Mouse (Mus musculus) spleen, adult 12 weeks (tissue): ENCODE results near the gene Gdf11.

Source experiments
- DNase-seq: peaks from one replicate; pipeline ENCODE4 v3.0.0; 2022; ENCODE audit warnings: low spot score

The Gdf11 gene

GRCm38 (mm10) chr10:128919203-128919631 is 27.7 kb upstream of the Gdf11 start:
- DNase-seq, result no peak

GRCm38 (mm10) chr10:128918246-128918645 is 26.7 kb upstream of the Gdf11 start:
- DNase-seq, result no peak

GRCm38 (mm10) chr10:128917400-128917799 is 25.9 kb upstream of the Gdf11 start:
- DNase-seq, result no peak

- no peak for DNase-seq
These were observed 25.1 kb upstream of the Gdf11 start for GRCm38 (mm10) chr10:128916665-128917064.

GRCm38 (mm10) chr10:128915550-128915949 is 24.0 kb upstream of the Gdf11 start:
- DNase-seq, result no peak

- no peak for DNase-seq
These were observed 22.2 kb upstream of the Gdf11 start for GRCm38 (mm10) chr10:128913696-128914095.

GRCm38 (mm10) chr10:128913219-128913618 is 21.7 kb upstream of the Gdf11 start:
- DNase-seq, result peak; percentile 58

GRCm38 (mm10) chr10:128912791-128913190 is 21.3 kb upstream of the Gdf11 start:
- no peak for DNase-seq

GRCm38 (mm10) chr10:128912268-128912667 is 20.8 kb upstream of the Gdf11 start:
- DNase-seq, result no peak

- no peak for DNase-seq
These were observed 19.9 kb upstream of the Gdf11 start for GRCm38 (mm10) chr10:128911430-128911829.

GRCm38 (mm10) chr10:128910066-128910841 is 18.7 kb upstream of the Gdf11 start:
- DNase-seq, result no peak

- no peak for DNase-seq
These were observed 18.1 kb upstream of the Gdf11 start for GRCm38 (mm10) chr10:128909567-128910028.

- no peak for DNase-seq
These were observed 17.4 kb upstream of the Gdf11 start for GRCm38 (mm10) chr10:128908778-128909448.

- no peak for DNase-seq
These were observed 13.3 kb upstream of the Gdf11 start for GRCm38 (mm10) chr10:128904812-128905211.

GRCm38 (mm10) chr10:128902409-128902988 is 11.0 kb upstream of the Gdf11 start:
- DNase-seq, result no peak

GRCm38 (mm10) chr10:128901409-128901808 is 9.9 kb upstream of the Gdf11 start:
- no peak for DNase-seq

GRCm38 (mm10) chr10:128900698-128901097 is 9.2 kb upstream of the Gdf11 start, which contains the start of gene Cd63:
Cd63 (plus strand) TSS chr10:128900989.
- no peak for DNase-seq

GRCm38 (mm10) chr10:128899759-128900490 is 8.4 kb upstream of the Gdf11 start:
- no peak for DNase-seq

- DNase-seq, result no peak
These were observed 6.0 kb upstream of the Gdf11 start for GRCm38 (mm10) chr10:128897501-128897900.

- no peak for DNase-seq
These were observed 5.3 kb upstream of the Gdf11 start for GRCm38 (mm10) chr10:128896807-128897206.

GRCm38 (mm10) chr10:128895952-128896693 is 4.6 kb upstream of the Gdf11 start:
- DNase-seq, result no peak
